Mouse (Mus musculus) heart, postnatal 0 days (tissue): ENCODE measurements around the gene Nav2.

Experiments
- CTCF ChIP-seq: IDR thresholded peaks from 2 replicates; pipeline ENCODE4 v1.5.1; 2016; ENCODE audit warnings: antibody characterized with exemption, control low read depth, low read depth
- EP300 ChIP-seq: IDR thresholded peaks from 2 replicates; pipeline ENCODE4 v1.6.1; 2016; ENCODE audit warnings: antibody characterized with exemption, low read depth

- TF ChIP-seq CTCF (no peak), EP300 (no peak)
Measured at GRCm38 (mm10) chr7:49268401-49268921, 359.9 kb downstream of the Nav2 start.
